Mouse (Mus musculus): ENCODE data around the gene Vmn1r121.
"Not testable (repeated sequence)": the region's sequence is repeated elsewhere in the genome, so short reads cannot be mapped to it uniquely, and the experiment has no call there.

- TF ChIP-seq GATA1 (IDR thresholded peaks at IDR 0.05; ENCODE audit: borderline replicate concordance, low read length); FLI1 (IDR thresholded peaks at IDR 0.05; ENCODE audit: low read length): not testable (repeated sequence)
Measured at GRCm38 (mm10) chr7:21098413-21098812, at the start of gene Vmn1r121.

Data from megakaryocyte, embryonic 14.5 days (primary cell).